Mouse (Mus musculus) adrenal gland, adult 18-20 months (tissue): Measurements from ENCODE around the gene Ect2l. TPM values are rescaled to one million over a fixed set of nuclear protein-coding genes. Genes with fewer than 3 reads are reported as not detected.

ENCODE experiments used
- DNase-seq, 2 experiments: peaks; one replicate each; pipeline ENCODE4 v3.0.0; 2021 to 2022; ENCODE audit warnings: low spot score in 2 of 2
- total RNA-seq, 2 experiments: library from RNA; stranded (reverse); gene quantifications; 1 replicate in 1 of 2; 2 replicates in 1 of 2; pipeline ENCODE4 v1.2.3; 2021

Ect2l gene
- total RNA-seq, 2 experiments from 2014 or later = not detected

DNA sequence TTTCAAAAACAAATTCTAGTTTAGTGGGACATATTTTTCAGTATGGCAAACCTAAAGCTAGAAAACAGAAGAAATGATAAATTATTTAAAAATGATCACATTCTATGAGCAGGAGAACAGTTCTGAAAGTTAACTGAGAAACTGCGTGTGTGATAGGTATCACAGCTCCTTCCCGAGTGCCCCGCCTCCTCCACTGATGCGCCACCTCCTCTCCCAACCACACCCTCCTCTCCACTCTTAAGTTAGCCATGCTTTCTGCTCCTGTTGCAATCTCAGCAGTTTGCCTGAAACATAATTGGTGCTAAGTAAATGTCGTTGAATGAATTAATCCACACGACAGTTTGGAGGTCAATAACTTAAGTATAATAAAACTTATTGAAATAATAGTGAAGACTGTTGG lies 127.9 kb downstream of the Ect2l start:
- DNase-seq = no peak

DNA sequence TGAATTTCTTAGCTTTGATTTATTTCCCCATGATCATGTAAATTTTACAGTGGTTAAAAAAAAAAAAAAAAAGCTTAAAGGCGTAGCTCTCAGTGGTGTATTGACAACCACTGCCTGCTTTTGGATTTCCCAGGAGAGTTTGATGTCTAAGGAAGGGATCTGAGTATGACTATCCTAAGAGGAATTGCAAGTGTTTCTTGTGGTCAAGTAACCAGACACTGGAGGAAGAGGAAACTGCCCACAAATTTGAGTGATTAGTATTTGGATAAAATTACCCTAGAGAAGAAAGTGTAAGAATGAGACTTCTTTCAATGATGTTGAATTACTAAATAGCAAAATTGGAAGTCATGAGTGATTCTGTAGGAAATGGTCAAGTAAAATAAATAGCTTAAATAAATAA lies 129.2 kb downstream of the Ect2l start:
- DNase-seq = no peak

Other genes starting within 250 kb of the Ect2l start
- gene Abracl, start 187.6 kb downstream of the Ect2l start, total RNA-seq = 10 to 100 TPM; 18.6 to 21.4 TPM
- gene Reps1, start 155.0 kb downstream of the Ect2l start, total RNA-seq = 10 to 100 TPM; 26.8 to 30.3 TPM
- gene Ccdc28a, start 24.1 kb upstream of the Ect2l start, total RNA-seq = 1 to 10 TPM; 7.8 to 8.5 TPM
- 1 to 10 TPM; 2.9 to 3.1 TPM for gene Nhsl1, start 108.1 kb upstream of the Ect2l start, total RNA-seq